Mouse (Mus musculus) lung, postnatal 10 days (tissue): ENCODE data around the gene Cfap206.
"Not testable (repeated sequence)": the region's sequence is repeated elsewhere in the genome, so short reads cannot be mapped to it uniquely, and the experiment has no call there.

Source experiments
- DNase-seq: peaks from one replicate; pipeline ENCODE4 v3.0.0; 2021

Cfap206 gene

DNA sequence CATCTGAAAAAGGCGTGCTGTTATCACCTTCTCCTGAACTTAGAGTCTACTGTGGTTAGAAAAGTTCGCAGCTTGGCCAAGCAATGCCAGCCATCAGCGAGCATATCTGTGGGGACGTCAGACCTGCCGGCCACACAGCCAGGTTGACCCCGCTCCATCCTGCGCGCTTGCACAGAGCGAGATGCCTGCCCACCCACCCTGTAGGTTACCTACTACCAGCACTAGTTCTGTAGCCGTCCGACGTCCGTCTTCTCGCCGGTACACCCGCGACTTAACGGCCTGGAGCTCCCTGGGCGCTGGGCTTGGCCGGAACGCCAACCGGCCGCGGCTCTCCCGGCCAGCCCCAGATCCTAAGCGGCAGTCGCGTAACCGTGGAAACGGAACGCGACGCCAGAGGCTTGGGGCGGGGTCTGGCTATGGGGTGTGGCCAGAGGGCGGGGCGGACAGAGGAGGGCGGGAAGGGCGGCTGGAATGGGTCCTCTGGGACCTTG, at the start of gene Cfap206:
TSS of gene Cfap206 (minus strand) at position 356 of the 491 bp plus-strand sequence.
- DNase-seq: peak; percentile 79

DNA sequence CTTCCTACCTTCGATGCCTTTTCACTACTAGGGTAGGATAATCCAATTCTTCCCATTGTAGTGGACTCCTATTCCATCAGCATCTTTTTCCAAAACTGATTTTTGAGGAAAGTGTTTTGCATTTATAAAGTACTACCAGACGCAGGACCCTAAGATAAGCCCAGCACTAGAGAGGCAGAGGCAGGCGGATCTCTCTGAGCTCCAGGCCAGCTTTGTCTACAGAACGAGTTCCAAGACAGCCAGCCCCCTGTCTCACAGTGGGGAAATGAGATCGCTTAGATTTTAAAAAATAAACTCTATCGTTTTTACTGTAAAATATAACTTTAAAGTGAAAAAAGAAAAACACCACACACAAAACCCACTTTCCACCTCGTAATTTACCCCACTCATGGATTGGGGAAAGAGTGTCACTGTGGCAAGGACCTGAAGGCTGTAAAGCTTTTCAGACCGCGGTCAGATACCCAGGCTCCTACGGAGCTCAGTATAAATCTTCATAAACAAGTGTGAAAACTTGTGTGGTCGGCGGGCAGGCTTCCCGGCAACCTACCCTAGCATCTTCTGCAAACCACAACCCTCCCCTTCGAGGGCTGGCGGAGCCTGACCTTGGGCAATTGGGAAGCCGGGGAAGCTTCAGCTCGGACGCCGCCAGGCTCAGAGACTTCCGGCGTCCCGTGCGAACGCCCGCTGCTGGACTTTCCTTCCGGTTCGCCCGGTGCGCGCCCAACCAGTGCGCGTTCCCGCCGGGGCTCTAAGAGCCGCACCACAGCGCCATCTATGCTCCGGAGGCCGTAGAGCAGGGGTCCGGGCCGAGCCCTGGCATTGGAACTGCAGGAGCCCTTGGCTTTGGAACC, 47.9 kb upstream of the Cfap206 start, which contains the start of gene Smim8:
TSS of gene Smim8 (minus strand) at position 747 of the 851 bp plus-strand sequence.
- DNase-seq: peak; percentile 94

DNA sequence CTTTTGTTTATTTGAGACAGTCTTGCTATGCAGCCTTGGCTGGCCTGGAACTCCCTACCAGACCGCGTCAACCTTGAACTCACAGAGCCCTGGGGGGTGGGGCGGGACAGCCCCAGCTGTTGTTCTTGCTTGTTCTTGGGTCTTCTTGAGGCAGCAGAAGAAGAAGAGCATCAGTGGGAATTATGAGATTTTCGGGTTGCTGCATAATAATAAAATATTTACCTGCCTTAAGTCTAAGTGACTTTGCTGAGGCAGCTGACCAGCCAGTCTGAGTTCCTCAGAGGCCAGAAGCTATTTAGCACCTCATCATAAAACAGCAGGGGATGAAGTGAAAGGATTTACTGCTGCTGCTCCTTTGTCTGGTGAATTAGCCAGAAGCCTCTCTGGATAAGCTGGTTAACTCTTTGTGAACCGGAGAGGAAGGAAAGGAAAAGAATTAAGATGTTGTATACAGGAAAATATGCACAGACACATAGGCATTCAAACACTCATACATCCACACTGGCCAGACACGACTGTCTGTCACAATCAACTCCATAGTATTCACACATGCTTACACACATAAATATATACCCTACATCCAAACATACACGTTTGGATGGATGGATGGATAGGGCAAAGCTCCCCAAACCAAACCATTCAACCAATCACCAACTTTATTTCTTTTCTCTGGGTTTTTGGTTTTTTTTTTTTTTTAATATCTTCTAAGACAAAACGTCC, 41.8 kb upstream of the Cfap206 start:
- DNase-seq: peak; percentile 35

DNA sequence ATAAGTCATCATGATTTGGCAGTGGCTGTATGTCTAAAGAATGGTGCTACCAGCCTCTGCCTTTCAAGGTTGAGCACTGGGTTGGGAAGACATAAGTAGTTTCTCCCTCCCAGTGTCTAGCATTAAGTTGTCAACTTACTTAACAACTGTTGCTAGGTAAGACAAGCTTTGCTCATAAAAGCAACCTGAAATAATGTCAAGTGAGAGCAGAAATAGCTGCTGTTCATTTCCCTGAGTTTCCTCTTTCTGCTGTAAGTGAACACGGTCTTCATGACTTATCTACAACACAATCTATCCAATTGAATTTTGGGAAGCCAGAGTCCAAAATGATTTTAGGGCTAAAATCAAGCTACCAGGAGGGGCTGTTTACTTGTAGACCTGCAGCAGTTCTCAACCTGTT, 26.2 kb upstream of the Cfap206 start, which contains the start of gene Gm136:
TSS of gene Gm136 (minus strand) at position 101 of the 400 bp plus-strand sequence.
- no peak for DNase-seq

DNA sequence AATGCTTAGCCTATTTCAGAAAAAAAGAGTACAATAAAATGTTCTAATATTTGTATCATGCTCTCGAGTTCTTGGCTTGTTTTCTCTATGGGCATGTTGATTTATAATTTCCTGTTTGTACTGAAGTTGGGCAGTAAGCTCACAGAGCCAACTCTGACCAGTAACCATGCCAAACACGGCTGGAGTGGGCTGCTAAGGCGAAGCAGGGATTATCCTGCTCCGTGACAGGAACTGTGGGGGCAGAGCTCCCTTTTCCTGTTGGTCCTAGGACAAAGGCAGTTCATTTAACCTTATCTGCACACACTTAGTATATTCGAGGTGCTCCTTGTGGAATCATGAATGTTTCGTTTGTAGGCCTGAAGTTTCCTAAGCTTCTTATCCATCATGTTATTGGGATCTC, 19.2 kb upstream of the Cfap206 start:
- DNase-seq: peak; percentile 56

DNA sequence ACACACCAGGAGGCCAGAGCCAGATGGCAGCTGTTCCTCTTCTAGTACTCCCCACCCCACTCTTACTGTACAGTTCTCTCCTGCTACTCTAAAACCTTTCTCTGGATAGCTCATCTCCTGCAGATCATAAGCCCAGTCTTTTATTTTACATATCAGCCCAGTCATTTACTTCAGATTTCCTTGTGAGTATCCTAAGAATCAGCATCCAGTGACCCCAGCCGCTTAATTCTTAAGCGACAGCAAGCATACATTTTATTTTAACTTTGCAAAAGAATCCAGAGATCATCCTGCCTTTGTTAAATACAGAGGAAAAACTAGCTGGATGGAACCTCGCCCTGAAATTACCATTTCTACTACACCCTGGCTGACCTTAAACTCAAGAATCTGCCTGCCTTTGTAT, 4.5 kb upstream of the Cfap206 start:
- no peak for DNase-seq

DNA sequence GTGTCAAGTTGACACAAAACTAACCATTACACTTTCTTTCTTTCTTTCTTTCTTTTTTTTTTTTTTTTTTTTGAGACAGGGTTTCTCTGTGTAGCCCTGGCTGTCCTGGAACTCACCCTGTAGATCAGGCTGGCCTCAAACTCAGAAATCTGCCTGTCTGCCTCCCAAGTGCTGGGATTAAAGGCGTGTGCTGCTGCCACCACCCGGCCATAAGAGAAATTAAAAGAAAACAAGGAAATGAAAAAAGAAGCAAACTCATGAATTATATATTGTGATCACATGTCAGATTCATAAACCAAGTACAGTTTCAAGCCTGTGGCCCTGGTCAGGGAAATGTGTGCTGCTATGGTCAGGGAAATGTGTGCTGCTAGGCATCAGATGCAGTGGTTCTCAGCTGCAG, 3.4 kb upstream of the Cfap206 start:
- not testable (repeated sequence) for DNase-seq

DNA sequence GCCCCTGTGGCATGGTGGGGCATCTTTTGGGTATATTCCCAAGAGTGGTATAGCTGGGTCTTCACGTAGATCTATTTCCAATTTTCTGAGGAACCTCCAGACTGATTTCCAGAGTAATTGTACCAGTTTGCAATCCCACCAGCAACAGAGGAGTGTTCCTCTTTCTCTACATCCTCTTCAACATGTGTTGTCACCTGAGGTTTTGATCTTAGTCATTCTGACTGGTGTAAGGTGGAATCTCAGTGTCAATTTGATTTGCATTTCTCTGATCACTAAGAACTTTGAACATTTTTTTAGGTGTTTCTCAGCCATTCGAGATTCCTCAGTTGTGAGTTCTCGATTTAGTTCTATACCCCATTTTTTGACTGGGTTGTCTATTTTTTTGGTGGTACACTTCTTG, 4.3 kb downstream of the Cfap206 start:
- DNase-seq: not testable (repeated sequence)

DNA sequence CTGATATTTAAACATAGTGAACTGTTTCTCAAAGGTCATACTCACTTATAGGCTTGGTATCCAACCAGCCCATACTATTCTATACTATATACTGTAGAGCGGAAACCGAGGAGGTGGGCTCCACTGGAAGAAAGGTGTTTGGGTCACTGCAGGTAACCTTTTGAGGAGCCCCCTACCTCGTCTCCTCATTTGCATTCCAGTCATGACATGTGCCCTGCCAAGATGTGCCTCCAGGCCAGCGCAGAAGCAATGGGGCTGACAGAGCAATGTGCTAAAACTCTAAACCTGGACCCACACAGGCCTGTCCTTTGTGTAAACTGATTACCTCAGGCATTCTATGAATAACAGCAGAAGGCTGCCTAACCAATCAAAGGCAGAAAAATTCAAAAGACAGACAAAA, 5.7 kb downstream of the Cfap206 start:
- no peak for DNase-seq

DNA sequence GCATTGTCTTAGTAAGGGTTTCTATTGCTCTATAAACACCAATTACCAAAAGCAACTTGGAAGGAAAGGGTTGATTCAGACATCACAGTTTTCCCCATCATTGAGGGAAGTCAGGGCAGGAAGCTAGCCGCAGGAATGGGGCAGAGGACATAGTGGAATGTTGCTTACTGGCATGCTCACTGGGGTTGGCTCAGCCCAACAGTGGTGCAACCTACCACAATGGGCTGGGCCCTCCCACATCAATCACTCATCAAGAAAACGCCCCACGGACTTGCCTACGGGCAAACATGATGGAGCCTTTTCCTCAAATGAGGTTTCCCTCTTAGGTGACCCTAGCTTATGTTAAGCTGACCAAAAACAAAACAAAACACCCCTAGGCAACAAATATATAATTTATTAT, 6.8 kb downstream of the Cfap206 start:
- DNase-seq: no peak

DNA sequence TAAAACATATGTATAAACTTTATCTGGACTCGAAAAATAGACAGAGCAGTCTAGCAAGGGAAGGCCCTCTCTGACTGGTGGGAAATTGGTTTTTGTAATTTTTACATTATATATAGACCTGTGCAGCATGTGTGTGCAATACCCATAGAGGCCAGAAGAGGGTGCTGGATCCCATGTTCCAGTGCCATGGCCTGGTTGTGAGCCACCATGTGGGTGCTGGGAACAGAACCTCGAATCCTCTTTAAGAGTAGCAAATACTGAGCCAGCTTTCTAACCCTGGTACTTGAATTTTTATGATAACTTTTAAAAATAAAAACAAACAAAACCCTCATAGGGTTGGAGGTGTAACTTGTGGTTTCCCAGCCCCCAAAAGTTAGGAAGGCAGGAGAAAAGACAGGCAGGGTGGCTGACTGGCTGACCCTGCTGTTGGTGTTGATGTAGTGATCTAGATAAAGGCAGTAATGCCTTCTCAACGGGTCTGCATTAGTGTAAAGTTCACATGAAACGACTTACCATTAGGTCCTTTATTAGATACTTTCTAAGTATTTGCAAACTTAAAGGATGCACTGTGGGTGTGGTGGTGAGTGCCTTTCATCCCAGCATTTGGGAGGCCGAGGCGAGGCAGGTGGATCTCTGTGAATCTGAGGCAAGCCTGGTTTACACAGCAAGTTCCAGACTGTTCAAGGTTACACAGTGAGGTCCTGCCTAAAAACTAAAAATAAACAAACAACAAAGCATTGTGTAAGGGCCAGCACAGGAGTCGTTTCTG, 9.7 kb downstream of the Cfap206 start:
- DNase-seq: no peak

DNA sequence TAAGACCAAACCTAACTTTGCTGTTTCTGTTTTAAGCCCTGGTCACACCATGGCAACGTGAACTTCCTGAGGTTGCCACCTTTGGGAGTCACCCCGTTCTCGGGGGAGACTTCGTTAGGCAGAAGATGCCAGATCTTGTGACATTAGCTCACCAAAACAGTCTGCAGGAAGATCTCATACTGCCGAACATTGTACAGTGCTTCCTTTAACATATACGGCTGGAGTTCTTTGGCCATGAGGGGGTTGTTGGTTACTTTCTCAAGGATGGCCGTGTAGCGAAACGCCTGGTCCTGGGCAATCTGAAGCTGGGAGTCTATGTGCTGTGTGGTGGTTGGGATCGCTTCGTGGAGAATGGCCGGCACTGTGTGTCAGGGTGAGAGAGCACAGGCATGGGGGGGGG, 10.6 kb downstream of the Cfap206 start:
- DNase-seq: no peak

DNA sequence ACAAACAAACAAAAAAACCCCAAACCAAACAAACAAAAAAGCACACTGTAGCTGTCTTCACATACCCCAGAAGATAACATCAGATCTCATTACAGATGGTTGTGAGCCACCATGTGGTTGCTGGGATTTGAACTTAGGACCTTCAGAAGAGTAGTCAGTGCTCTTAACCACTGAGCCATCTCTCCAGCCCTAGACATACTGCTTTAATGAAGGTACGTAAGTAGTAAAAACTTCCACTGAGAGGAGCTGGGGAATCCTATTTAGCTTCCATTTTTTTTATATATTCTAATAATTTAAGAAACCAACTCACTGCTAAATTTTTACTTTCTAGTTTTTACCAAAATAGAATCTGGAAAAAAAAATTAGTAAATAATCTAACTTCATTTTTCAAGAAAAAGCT, 14.9 kb downstream of the Cfap206 start:
- no peak for DNase-seq

DNA sequence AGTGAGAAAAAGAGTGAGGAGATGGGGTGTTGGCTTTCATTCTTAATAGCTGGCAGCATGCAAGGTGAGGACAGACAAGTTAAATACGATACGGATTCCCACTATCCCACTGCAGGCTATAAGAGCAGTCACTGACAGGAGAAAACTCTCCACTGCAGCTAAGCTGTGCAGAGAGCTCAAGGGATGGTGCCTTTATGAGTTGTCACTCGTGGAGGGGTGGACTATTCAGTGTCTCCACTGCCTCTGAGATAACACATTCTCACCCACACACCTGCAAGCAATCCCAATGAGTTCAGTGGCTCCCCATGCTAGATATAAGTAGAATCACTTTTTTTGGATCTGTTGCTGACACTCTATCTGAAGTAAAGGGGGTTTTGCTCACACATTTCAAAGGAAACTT, 21.9 kb downstream of the Cfap206 start:
- no peak for DNase-seq

DNA sequence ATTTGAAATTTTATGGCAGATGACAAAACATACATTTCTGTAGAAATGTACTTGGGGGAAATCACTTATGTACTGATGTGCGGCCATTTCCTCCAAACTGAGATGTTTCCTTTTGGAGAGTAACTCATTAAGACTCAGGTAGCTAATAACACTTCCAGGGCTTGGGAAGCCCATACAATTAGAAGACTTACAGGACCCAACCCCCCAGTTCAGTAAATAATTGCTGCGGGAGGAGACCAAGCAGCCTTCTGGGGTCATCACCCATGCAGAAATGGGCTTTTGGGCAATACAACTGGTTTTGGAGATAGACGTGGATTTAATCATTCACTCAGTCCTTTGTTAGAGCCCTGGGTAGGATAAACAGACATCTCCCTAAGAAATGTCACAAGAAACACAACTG, 22.8 kb downstream of the Cfap206 start:
- no peak for DNase-seq

DNA sequence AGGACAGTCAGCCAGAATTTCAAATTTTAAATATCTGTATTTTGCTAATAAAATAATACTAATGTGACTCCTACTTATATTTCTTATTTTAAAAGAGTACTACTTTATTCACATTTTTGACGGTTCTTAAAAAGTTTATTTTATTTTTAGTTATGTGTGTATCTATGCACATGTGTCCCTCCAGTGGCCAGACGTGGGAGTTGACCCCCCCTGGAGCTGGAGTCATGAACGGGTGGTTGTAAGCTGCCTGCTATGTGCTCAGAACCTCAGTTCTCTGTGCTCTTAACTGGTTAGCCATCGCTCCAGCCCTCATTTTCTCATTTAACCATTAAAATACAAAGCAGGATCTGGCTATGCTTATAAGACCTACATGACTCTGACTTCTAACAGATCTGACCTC, 27.0 kb downstream of the Cfap206 start:
- peak; percentile 11 for DNase-seq

DNA sequence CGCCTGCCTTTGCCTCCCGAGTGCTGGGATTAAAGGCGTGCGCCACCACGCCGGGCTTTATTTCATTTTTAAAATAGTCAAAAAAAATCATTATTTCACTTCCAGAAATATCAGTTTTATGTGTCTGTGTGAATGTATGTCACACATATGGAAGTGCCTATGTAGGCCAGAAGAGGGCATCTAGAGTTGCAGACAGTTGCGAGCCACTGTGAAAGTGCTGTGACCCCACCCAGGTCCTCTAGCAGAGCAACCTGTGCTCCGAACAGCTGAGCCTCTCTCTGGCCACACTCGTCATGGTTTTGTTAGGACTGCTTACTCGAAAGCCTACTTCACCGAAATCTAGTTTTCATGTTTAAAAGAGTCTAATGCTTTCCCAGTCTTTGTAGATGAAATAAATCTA, 27.8 kb downstream of the Cfap206 start:
- DNase-seq: no peak

DNA sequence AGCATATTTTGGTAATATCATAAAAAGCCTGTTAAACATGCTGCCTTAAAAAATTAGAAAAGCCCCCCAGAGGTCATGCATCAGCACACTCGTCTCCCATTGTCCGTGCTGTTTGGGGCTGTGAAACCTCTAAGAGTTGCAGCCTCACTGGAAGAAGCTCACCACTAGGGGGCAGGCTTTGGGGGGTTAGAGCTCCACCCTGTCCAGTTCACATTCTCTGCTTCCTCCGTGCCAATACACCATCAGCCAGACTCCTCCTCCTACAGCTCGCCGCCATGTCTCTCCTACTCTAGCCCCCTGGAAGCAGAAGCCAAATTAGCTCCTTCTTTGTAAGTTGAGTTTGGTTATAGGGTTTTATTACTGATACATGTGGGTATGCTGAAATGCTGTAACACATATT, 28.5 kb downstream of the Cfap206 start:
- DNase-seq: peak; percentile 79

DNA sequence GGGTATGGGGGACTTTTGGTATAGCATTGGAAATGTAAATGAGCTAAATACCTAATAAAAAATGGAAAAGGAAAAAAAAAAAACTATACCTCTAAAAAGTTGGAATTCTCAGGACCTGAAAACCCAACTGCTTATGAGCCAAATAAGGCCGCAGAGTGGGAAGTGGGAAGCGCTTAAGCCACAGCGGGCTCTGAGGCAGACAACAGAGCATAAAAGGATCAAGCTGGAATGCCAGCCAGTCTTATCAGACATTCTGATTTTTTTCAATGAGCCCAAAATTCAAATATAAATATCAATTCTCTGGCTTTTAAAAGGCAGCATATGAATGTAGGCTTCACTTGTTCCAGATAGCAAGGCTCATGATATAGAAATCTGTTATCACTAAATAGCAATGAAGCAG, 42.0 kb downstream of the Cfap206 start:
- DNase-seq: no peak

DNA sequence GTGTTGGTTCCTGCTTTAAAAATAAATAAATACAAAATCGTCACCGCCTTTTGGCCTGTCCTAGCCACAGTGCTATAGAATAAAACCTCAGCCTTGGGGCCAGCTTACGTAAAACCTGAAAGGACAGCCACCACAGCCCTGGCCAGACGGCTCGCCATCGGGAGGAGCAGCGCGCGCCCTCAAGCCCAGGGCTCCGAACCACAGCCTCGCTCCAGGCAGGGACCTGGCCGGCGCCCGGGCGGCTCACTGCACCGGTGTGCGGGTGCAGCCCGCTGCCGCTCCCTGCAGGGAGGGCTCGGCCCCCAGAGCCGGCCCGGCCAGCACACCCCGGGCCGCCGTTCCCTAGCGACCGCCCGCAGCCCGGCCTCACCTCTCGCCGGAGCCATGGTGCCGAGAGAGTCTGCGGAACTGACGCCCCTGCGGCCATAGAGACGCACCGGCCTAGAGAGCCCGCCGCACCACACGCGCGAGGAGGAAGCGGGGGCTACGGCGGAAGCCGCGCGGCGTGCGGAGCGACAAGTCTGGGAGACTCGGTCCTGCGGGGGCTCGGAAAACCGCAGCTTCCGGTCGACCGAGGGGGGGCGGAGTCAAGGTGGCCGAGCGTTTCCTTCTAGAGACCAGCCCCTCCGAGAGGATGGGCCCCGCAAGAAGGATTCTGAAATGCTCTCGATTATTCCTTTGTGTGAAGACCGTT, 43.0 kb downstream of the Cfap206 start, which contains the start of gene Slc35a1:
TSS of gene Slc35a1 (minus strand) at position 565 of the 694 bp plus-strand sequence.
- DNase-seq: peak; percentile 96

DNA sequence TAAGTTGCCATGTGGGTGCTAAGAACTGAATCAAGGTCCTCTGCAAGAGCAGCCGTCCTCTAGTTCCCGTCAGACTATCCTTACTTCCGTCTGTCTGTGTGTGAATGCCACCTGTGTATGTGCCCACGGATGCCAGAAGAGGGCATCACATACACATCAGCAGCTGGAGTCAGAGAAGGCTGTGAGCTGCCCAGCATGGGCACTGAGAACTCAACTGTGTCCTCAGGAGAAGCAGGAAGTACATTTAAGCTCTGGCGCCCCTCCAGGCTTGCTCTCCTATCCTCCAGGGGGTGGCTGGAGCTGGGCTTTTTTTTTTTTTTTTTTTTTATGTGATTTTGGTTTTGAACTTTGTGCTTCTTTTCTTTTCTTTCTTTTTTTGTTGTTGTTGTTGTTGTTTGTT, 49.5 kb downstream of the Cfap206 start:
- DNase-seq: peak; percentile 15

DNA sequence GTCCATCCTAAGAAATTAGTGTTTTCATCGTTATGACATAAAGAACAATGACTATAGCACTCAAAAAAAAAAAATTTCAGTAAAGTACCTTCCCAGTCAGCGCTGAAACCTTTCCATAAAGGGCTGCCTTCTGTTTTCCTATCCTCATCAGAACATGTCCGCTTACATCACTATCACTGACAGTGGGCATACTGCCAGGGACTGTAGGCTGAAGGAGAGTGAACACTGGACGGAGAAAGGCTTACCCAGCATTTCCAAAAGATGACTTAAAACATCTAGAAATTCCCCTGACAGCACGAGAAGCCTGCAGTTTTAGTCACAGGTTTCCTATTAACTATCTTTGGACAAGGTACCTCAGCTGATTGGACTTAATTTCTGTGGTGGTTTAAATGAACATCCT, 56.3 kb downstream of the Cfap206 start:
- DNase-seq: peak; percentile 48
